Mouse (Mus musculus) kidney, adult 2 months (tissue): ENCODE data around the gene Zcchc10.

Source experiments
- CTCF ChIP-seq: fragments of 200-500 bp; conservative IDR thresholded peaks from 2 replicates; pipeline ENCODE4 v1.5.1; 2011; ENCODE audit warnings: low read depth, mild to moderate bottlenecking, control low read depth, low read length, moderate library complexity, mixed read lengths; ENCODE audit not compliant: insufficient read depth, insufficient read length
- POLR2A ChIP-seq: fragments of 200-500 bp; IDR thresholded peaks from one replicate; pipeline ENCODE4 v1.6.1; 2011; ENCODE audit warnings: low read depth, low read length, control low read depth

GRCm38 (mm10) chr11:53358504-53359155 is 34.2 kb downstream of the Zcchc10 start:
- no peak for TF ChIP-seq CTCF
- no peak for TF ChIP-seq POLR2A
